Mouse (Mus musculus): Measurements from ENCODE around the gene Aadacl3.

The Aadacl3 gene

GRCm38 (mm10) chr4:144463656-144464055 is at the start of gene Aadacl3:
TSS of gene Aadacl3 (minus strand) at chr4:144463756.
- DNase-seq = no peak

- DNase-seq = no peak
These were observed 43.0 kb upstream of the Aadacl3 start for GRCm38 (mm10) chr4:144506518-144506917.

GRCm38 (mm10) chr4:144493331-144493730 is 29.8 kb upstream of the Aadacl3 start:
- DNase-seq = no peak

DNA sequence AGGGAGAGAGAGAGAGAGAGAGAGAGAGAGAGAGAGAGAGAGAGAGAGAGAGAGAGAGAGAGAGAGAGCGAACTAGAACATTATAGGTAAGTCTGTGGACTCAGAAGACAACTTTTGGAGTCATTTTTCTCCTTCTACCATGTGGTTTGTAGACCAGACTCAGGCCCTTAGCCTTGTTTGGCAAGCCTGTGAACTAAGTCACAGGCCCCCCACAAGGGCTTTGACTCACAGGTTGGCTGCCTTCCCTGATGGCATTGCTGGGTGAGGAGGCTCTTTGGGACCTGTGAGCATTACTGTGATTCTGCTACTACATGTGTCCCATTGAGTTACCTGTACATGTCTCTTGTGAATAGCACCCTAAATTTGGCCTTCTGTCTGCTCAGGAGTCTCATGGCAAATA is 4.5 kb upstream of the Aadacl3 start:
- no peak for DNase-seq

GRCm38 (mm10) chr4:144465206-144465605 is 1.6 kb upstream of the Aadacl3 start:
- DNase-seq = no peak

DNA sequence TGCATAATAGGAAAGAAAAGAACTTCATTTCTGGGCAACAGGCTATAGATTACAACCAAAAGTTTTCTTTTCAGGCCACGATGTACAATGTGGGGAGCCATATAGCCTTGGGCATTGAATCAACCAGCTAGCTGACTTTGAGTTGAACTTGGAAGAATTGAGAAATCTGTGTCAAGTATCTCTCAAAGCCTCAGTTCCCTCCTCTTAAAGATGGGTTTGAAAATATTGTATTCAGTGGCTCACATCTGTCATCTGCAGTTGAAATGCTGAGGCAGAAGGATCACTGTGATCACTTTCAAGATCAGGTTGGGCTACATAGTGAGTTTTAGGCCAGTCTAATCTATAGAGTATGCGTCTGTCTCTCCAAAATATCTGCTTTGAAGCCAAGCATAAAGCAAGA is 10.3 kb downstream of the Aadacl3 start, which contains the start of gene Gm9944:
Gene Gm9944, minus strand, starts transcription at position 101 of the 400 bp plus-strand sequence.
- no peak for DNase-seq

DNA sequence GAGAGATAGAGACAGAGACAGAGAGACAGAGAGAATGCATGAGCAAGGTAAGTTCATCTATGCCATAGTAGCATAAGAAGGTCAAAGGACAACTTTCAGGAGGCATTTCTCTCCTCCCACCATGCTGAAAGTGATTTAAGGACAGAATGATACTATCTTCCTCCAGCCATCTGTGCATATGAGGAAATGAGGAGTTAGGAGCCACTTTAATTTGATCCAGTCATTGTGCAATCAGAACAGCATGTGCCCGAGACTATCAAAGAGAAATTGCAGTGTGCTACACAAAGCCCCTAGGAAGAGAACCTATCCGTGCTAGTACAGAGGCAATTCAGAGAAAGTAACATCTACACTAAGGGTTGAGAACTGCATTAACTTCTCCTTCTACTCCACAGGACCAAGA is 15.0 kb downstream of the Aadacl3 start:
- DNase-seq = no peak

GRCm38 (mm10) chr4:144441582-144441981 is 22.0 kb downstream of the Aadacl3 start:
- DNase-seq = no peak

- DNase-seq = no peak
These were observed 22.5 kb downstream of the Aadacl3 start for GRCm38 (mm10) chr4:144441095-144441494.

DNA sequence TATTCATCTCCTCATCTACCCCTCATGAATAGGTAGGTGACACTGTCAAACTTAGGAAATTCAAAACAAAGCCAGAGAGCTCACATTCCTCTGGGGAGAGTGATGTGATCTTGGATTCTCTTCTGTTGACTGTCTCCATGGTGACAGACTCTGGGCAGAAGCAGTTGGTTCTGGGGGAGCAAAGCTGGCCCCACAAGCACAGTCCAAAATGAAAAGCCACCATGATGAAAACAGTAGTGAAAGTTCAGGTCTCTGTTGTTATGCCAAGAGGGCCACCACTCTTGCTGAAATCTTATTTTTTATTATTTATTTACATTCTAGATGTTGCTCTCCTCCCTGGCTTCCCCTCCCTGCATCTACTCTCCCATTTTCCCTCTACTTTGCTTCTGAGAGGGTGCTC is 24.9 kb downstream of the Aadacl3 start, which contains the start of gene 1700012P22Rik:
Gene 1700012P22Rik, minus strand, starts transcription at position 101 of the 400 bp plus-strand sequence.
- no peak for DNase-seq

DNA sequence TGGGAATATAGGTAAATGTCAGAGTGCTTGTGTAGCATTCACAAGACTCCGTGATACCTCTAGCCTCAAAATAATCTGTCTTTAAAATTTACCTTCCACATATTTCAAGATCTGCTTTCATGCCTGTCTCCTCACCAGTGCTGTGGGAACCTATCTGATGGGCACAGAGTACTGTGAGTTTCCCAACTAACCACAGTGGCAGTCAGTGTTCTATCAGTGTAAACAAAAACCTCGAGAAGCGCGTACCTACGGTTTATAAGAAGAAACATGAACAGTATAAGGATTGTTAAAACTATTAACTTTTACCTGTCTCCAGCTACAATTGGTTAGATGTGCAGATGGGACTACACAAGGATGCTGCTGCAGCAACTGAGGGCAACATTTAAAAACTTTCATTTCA is 30.3 kb downstream of the Aadacl3 start:
- DNase-seq = no peak

GRCm38 (mm10) chr4:144430723-144431122 is 32.8 kb downstream of the Aadacl3 start:
- DNase-seq = no peak

DNA sequence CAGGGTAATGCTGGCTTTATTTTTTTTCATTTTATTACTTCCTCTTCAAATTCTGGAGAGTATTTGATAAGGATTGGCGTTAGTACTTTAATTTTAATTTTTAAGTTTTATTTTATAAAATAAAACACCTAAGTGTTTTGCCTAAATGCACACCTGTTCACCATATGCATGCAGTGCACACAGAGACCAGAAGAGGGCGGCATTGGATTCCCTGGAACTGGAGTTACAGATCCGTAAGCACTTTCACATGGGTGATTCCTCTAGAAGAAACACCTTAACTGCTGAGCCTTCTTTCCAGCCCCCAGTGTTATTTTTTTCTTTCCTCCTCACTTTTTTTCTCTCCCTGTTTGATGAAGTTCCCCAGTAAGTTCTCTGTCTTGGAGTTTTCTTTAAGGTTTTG is 34.7 kb downstream of the Aadacl3 start:
- DNase-seq = peak; percentile 45

GRCm38 (mm10) chr4:144424590-144424989 is 39.0 kb downstream of the Aadacl3 start:
- no peak for DNase-seq

GRCm38 (mm10) chr4:144420644-144421043 is 42.9 kb downstream of the Aadacl3 start:
- DNase-seq = no peak

- DNase-seq = no peak
These were observed 55.3 kb downstream of the Aadacl3 start, which contains the start of gene Pramef12 for GRCm38 (mm10) chr4:144408290-144408689. TSS of gene Pramef12 (minus strand) at chr4:144408464.

GRCm38 (mm10) chr4:144406261-144406660 is 57.3 kb downstream of the Aadacl3 start:
- no peak for DNase-seq

DNA sequence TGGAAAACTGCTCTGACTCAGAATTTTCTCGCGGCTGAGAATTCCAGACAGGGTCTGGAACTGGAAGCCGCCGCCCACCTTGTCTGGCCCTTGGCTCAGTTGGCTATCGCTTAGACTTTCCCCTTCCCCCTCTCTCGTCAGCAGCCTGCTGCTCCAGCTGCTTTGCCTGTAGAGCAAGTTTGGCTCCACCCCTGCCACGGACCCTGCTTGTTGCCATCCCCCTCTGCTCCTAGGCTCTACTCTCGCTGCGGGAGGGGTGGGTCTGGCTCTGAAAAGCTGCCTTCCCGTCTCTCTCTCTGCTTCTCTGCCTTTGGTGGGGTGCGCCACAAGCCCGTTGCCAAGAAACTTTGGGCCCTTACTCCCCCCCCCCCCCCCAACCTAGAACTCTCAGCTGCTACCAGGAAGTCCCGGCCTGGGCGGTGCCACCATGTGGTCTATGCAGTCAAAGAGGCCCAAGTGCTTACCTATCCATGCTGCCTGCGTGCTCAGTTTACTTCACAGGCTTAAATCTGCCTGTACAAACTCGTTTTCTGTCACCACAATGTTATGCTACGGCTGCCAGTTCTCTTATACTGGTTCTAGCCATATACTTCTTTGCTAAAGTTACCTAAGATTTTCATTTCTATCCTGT is 59.0 kb downstream of the Aadacl3 start:
- peak; percentile 4 for DNase-seq
